Mouse (Mus musculus) kidney, postnatal 10 days (tissue): ENCODE data around the gene Olfr1025-ps1.

Experiments
- DNase-seq: peaks from one replicate; pipeline ENCODE4 v3.0.0; 2021; ENCODE audit warnings: mixed read lengths

Gene Olfr1025-ps1

GRCm38 (mm10) chr2:85914893-85915292, at the start of gene Olfr1025-ps1:
Gene Olfr1025-ps1 (plus strand): TSS chr2:85915193.
- no peak for DNase-seq

GRCm38 (mm10) chr2:85868294-85868693, 46.7 kb upstream of the Olfr1025-ps1 start, which contains the start of gene Olfr1022:
Gene Olfr1022 (plus strand): TSS chr2:85868594.
- no peak for DNase-seq

- no peak for DNase-seq
Measured at GRCm38 (mm10) chr2:85885340-85885739, 29.7 kb upstream of the Olfr1025-ps1 start, which contains the start of gene Olfr1023. Gene Olfr1023 (plus strand): TSS chr2:85885640.

- DNase-seq = no peak
Measured at GRCm38 (mm10) chr2:85904952-85905351, 10.0 kb upstream of the Olfr1025-ps1 start, which contains the start of gene Olfr1024. Gene Olfr1024 (minus strand): TSS chr2:85905052.

GRCm38 (mm10) chr2:85913197-85913596, 1.8 kb upstream of the Olfr1025-ps1 start:
- DNase-seq = no peak

- no peak for DNase-seq
Measured at GRCm38 (mm10) chr2:85921258-85921657, 6.3 kb downstream of the Olfr1025-ps1 start, which contains the start of gene Olfr1026. Gene Olfr1026 (plus strand): TSS chr2:85921558.

GRCm38 (mm10) chr2:85950137-85950536, 35.1 kb downstream of the Olfr1025-ps1 start, which contains the start of gene Olfr1028:
Gene Olfr1028 (plus strand): TSS chr2:85950437.
- no peak for DNase-seq
